Mouse (Mus musculus) heart, embryonic 13.5 days (tissue): ENCODE results near the gene Psmd13. TPM values are rescaled to one million over a fixed set of nuclear protein-coding genes. Genes with fewer than 3 reads are reported as not detected.
"Not testable (repeated sequence)": the region's sequence is repeated elsewhere in the genome, so short reads cannot be mapped to it uniquely, and the experiment has no call there.

Source experiments
- ATAC-seq: fragments of 200-750 bp; cut with Nextera tagmentation; 2 replicates; pipeline ENCODE4 v1.8.0; 2017; ENCODE audit warnings: moderate TSS enrichment; ENCODE audit not compliant: insufficient number of reproducible peaks, low FRiP score, low TSS enrichment; ENCODE audit errors: extremely low read depth
- H3K27ac ChIP-seq: fragments of 300-500 bp; sonication (generic); replicated peaks from 2 replicates; pipeline ENCODE4 v1.5.1; 2015; ENCODE audit warnings: moderate library complexity, mild to moderate bottlenecking, inconsistent platforms
- H3K27me3 ChIP-seq: fragments of 300-500 bp; sonication (generic); replicated peaks from 2 replicates; pipeline ENCODE4 v1.6.1; 2015; ENCODE audit warnings: mild to moderate bottlenecking, inconsistent platforms
- H3K36me3 ChIP-seq: fragments of 300-500 bp; sonication (generic); 2 replicates; pipeline ENCODE4 v1.6.1; 2015; ENCODE audit warnings: mild to moderate bottlenecking, inconsistent platforms
- H3K4me1 ChIP-seq: fragments of 300-500 bp; sonication (generic); 2 replicates; pipeline ENCODE4 v1.6.1; 2015; ENCODE audit warnings: inconsistent platforms
- H3K4me2 ChIP-seq: fragments of 300-500 bp; sonication (generic); 2 replicates; pipeline ENCODE4 v1.6.1; 2015; ENCODE audit warnings: inconsistent platforms, mild to moderate bottlenecking, moderate library complexity
- H3K4me3 ChIP-seq: fragments of 300-500 bp; sonication (generic); 2 replicates; pipeline ENCODE4 v1.5.1; 2015; ENCODE audit warnings: moderate library complexity, mild to moderate bottlenecking, inconsistent platforms
- H3K9ac ChIP-seq: fragments of 300-500 bp; sonication (generic); 2 replicates; pipeline ENCODE4 v1.6.1; 2015; ENCODE audit warnings: inconsistent platforms, mild to moderate bottlenecking, moderate library complexity
- H3K9me3 ChIP-seq: fragments of 300-500 bp; sonication (generic); 2 replicates; pipeline ENCODE4 v1.6.1; 2016; ENCODE audit warnings: inconsistent platforms
- WGBS: fragments of 180-500 bp; shearing (Covaris S2); methylation state at CpG from one replicate; pipeline ENCODE4 v1.1.7; 2015; ENCODE audit warnings: mixed read lengths; 5-methylcytosine and 5-hydroxymethylcytosine counted together
- polyA plus RNA-seq: library from polyadenylated mRNA; unstranded; fragments of >200 nt; fragmentation: Nextera tagmentation; extraction: Ambion mirVana; gene quantifications from 2 replicates; pipeline ENCODE4 v1.2.1, GENCODE M21; 2015

Gene Psmd13
- polyA plus RNA-seq, 1 experiment from 2014 or later = 164 TPM

DNA sequence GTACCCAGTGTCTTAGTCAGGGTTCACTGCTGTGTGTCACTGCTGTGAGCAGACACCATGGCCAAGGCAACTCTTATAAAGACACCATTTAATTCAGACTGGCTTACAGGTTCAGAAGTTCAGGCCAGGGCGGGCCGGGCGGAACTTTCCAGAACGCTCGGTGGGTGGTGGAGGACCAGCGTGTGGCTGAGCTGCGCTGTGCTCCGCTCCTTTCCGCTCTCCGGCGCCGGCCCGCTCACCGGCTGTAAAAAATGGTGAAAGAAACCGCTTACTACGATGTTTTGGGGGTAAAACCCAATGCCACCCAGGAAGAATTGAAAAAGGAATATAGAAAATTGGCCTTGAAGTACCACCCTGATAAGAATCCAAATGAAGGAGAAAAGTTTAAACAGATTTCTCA, 8.9 kb downstream of the Psmd13 start:
- H3K9me3 ChIP-seq, H3K9ac ChIP-seq, ATAC-seq, H3K27ac ChIP-seq, H3K4me3 ChIP-seq, H3K4me2 ChIP-seq, H3K4me1 ChIP-seq, H3K27me3 ChIP-seq: not testable (repeated sequence)
- H3K36me3 ChIP-seq = peaks cover 84% of the 10 kb centered on the region
- WGBS = 96% methylated on average over 16 of the region's 16 CpGs

DNA sequence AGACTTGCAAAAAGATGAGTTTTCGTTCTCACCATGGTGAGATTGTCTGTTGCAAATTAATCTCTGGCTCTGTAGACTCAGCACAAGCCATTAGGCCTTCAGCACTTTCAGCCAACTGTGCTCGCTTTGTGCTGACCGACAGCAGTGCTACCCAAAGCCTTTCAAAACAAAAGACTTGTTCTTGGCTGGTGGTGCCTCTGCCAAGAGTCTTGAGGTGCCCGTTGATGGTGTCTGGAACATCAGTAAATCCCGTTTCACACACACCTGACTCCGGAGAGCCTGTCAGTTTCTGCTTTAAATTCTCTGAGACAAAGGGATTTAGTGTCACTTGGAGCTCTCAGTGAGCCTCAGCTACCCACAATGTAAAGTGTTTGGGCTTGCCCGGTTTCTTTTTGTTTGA, 12.3 kb downstream of the Psmd13 start:
- Histone ChIP-seq H3K27ac (no peak overlapping the region), H3K4me3 (no peak overlapping the region), H3K9ac (no peak overlapping the region), H3K4me1 (no peaks in the 10 kb centered on the region), H3K9me3 (no peaks in the 10 kb centered on the region), H3K27me3 (no peaks in the 10 kb centered on the region), H3K4me2 (no peak overlapping the region), H3K36me3 (peaks cover 85% of the 10 kb centered on the region)
- WGBS = 91% methylated on average over 7 of the region's 7 CpGs
- ATAC-seq = no peak

DNA sequence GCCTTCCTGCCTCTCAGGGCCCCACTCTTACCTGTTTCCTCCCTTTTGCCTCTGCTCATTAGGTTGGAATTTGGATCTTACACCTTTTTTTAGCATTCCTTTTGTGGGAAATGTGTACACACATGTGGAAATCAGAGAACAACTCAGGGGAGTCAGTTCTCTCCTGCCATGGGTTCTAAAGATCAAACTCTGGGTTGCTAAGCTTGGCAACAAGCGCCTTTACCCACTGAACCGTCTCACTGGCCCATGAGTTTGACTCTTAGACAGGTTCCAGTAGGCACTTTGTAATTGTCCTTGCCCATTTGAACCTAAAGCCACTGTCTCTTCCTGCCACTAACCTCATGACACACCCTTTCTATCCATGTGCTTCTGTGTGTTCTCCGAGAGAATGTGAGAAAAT, 12.8 kb downstream of the Psmd13 start:
- no peak overlapping the region for H3K4me2 ChIP-seq
- H3K27ac ChIP-seq = no peak overlapping the region
- no peaks in the 10 kb centered on the region for H3K27me3 ChIP-seq
- H3K9ac ChIP-seq = no peak overlapping the region
- peaks cover 84% of the 10 kb centered on the region for H3K36me3 ChIP-seq
- ATAC-seq = no peak
- H3K9me3 ChIP-seq = no peaks in the 10 kb centered on the region
- WGBS = 89% methylated on average over 3 of the region's 3 CpGs
- H3K4me3 ChIP-seq = no peak overlapping the region
- peaks cover 3% of the 10 kb centered on the region for H3K4me1 ChIP-seq

DNA sequence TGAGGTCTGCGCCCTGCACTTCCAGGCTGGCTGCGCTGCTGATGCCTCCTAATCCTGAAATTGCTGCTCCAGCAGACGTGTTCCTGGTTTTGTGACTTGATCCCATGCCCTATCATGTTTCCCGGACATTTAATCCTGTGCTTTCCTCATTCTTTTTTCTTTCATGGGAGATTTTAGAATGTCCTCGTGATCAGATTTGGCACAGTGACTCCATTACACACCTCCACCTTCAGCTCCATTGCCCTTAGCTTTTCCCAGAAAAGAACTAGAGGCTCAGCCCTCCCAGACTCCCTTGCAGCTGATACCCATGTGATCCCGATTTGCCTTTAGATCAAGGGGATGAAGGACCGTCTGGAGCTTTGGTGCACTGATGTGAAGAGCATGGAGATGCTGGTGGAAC, 16.1 kb downstream of the Psmd13 start:
- Histone ChIP-seq H3K27me3 (no peaks in the 10 kb centered on the region), H3K9ac (no peak overlapping the region), H3K9me3 (no peaks in the 10 kb centered on the region), H3K4me2 (no peak overlapping the region), H3K4me1 (peaks cover 21% of the 10 kb centered on the region), H3K36me3 (peaks cover 62% of the 10 kb centered on the region), H3K27ac (no peak overlapping the region), H3K4me3 (no peak overlapping the region)
- WGBS = 85% methylated on average over 7 of the region's 7 CpGs
- ATAC-seq = no peak

DNA sequence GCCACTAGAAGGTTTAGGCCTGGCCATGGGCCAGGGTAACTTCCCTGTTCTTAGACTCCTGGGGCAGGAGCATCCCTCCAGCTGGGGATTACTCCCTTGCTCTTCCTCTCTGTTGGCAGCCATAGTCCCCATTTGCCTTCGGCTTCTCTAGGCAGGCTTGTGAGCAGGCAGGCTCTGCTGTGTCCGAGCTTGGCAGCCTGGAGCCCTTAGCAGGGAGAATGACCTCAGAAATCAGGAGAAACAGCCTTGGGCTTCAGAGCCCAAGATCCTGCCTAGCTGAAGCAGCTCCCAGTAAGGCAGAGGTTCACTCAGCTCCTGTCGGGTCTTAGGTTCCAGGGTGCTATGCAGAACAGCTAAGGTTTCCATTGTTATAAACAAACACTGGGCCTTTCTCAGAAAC, 17.4 kb downstream of the Psmd13 start:
- WGBS = 61% methylated on average over 3 of the region's 3 CpGs
- peak overlapping the region; percentile 42; the same call in 1 of the 2 replicates for H3K4me3 ChIP-seq
- no peaks in the 10 kb centered on the region for H3K9me3 ChIP-seq
- ATAC-seq = no peak
- H3K27ac ChIP-seq = peak overlapping the region; percentile 83; the same call in 1 of the 2 replicates
- peaks cover 2% of the 10 kb centered on the region; the same call in 1 of the 2 replicates for H3K27me3 ChIP-seq
- H3K9ac ChIP-seq = peak overlapping the region; percentile 79
- peaks cover 50% of the 10 kb centered on the region for H3K36me3 ChIP-seq
- H3K4me2 ChIP-seq = peak overlapping the region; percentile 59
- H3K4me1 ChIP-seq = peaks cover 21% of the 10 kb centered on the region

DNA sequence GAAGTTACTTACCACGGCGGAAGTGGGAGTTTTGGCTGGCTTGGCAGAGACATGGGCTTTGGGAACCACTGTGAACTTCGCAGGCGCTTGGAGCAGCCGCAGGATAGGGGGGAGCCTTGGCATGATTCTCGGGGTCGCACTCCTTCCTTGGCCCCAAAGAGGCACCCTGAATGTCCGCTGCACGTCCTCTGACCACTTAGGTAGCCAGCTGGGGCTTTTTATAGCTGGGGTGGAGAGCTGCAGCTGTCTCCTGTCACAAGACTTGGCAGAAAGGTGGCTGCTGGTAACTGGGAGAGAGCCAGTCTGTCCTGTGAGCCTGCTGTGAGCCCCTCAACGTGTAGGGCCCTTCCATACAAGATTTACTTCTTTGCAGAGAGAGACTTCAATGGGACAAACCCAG, 18.5 kb downstream of the Psmd13 start, which contains the start of gene Cox8b:
Gene Cox8b, minus strand, starts transcription at position 227 of the 400 bp plus-strand sequence.
- Histone ChIP-seq H3K4me3 (peak within 1 kb of the TSS; percentile 42), H3K9ac (peak within 1 kb of the TSS; percentile 79), H3K9me3 (no peaks in the 10 kb centered on the region), H3K27ac (peak within 1 kb of the TSS; percentile 83), H3K27me3 (peaks cover 6% of the 10 kb centered on the region; the same call in 1 of the 2 replicates), H3K4me1 (peaks cover 21% of the 10 kb centered on the region), H3K4me2 (peak within 1 kb of the TSS; percentile 59), H3K36me3 (peaks cover 40% of the 10 kb centered on the region)
- no peak for ATAC-seq
- WGBS = 42% methylated on average over 10 of the region's 10 CpGs

DNA sequence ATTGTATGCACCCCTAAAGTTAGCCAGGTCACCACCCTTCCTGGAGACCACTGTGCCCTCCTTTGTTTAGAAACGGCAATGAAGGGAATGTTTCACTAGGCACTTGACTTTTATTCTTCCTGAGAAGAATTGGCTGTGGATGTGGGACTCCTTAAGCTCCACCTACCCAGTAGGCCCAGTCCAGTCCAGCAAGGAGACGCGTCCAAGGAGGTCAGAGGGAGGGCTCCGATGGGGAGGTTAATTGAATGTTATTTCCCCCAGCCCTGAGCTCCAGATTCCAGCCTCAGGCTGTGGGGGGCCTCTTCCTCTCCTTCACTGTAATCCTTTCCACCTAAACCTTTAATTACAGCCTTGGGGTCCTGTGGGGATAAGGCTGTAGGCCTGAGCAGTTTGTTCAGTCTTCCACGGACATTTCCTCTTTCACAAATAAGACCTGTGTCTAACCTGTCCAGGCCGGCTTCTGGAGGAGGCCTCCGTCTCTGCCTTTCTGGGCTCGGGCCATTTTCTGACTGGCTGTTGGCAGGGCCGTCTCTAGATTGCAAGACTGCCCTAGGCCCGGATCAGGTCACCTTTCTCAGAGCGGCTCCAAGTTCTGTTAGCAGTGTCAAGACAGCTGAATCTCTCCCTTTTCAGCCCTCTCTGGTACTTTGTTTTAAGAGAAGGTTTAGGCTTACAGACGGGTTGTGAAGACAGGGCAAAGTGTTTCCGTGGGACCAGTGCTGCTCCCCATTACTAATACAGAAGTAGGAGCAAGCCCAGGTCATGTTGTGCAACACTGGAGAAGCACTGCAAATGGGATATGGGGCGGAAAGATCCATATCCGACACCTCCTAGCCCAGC, 20.5 kb downstream of the Psmd13 start:
- H3K4me1 ChIP-seq = peaks cover 21% of the 10 kb centered on the region
- no peak overlapping the region; the same call in 1 of the 2 replicates for H3K9ac ChIP-seq
- ATAC-seq = no peak

DNA sequence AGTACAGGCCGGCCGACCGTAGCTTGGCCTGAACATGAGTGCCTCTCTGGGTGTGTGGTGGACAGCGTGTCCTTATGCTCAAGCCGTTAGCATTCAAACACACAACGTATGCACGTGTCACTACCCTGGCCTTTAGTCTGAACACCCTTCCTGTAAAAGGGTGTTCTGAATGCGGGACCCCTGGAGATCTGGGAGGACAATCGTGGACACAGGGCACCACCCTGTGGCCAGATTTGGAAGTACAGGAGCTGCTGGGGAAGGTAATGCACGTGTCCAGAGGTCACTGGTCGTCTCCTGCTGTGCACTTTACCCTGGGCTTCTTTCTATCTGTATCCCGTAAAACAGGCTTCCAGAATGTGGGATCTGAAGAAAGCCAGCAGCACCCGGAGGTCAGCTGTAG, 21.4 kb downstream of the Psmd13 start:
- Histone ChIP-seq H3K4me2 (no peak overlapping the region), H3K36me3 (peaks cover 13% of the 10 kb centered on the region), H3K4me1 (peaks cover 21% of the 10 kb centered on the region), H3K4me3 (no peak overlapping the region), H3K27ac (no peak overlapping the region), H3K9ac (no peak overlapping the region), H3K27me3 (peaks cover 10% of the 10 kb centered on the region; the same call in 1 of the 2 replicates), H3K9me3 (no peaks in the 10 kb centered on the region)
- 28% methylated on average over 13 of the region's 13 CpGs for WGBS
- no peak for ATAC-seq

More for the DNA sequence above, 20.5 kb downstream of the Psmd13 start:
- Histone ChIP-seq H3K27me3 (peaks cover 10% of the 10 kb centered on the region; the same call in 1 of the 2 replicates), H3K27ac (no peak overlapping the region), H3K36me3 (peaks cover 22% of the 10 kb centered on the region), H3K4me2 (no peak overlapping the region), H3K4me3 (no peak overlapping the region), H3K9me3 (no peaks in the 10 kb centered on the region)
- WGBS = 81% methylated on average over 15 of the region's 15 CpGs

DNA sequence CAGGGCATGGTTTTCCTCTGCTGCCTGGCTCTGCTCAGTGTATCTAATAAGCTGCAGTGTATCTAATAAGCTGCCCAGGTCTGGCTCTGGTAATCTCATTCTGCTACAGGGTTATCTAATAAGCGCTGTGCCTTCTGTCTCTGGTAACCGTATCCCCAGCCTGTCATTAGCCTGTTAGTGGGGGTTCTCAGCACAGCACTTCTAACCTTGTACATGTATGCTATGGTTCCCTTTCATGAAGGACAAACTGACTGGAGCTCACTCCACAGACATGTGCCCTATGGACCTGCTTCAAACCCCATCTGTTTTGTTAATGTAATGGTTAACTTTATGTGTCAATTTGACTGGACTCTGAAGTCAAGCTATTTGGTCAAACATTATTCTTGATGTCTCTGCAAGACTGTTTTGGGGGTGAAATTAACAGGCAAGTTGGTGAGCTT, 23.9 kb downstream of the Psmd13 start:
- no peaks in the 10 kb centered on the region for H3K36me3 ChIP-seq
- H3K27me3 ChIP-seq = peaks cover 15% of the 10 kb centered on the region; the same call in 1 of the 2 replicates
- no peak overlapping the region for H3K4me3 ChIP-seq
- WGBS = 32% methylated on average over 2 of the region's 2 CpGs
- H3K4me1 ChIP-seq = peaks cover 11% of the 10 kb centered on the region
- H3K9me3 ChIP-seq = no peaks in the 10 kb centered on the region
- ATAC-seq = no peak
- no peak overlapping the region for H3K9ac ChIP-seq
- no peak overlapping the region for H3K4me2 ChIP-seq
- no peak overlapping the region for H3K27ac ChIP-seq

DNA sequence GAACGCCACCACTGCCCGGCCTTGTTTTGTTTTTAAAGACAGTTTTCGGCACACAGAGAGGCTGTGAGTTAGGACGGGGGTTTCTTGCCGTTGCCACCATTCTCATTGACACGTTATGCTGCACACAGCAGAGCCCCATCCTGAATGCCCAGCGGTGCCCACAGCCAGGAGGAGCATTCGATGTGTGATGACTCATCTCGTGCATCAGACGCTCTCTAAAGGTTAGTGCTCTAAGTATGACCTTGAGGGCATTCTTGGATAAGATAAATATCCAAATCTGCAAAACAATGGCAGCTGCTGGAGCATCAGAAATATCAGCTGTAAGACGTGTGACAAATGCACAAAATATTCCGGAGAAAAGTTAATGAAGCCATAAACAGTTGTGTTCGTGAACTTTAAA, 25.4 kb downstream of the Psmd13 start:
- Histone ChIP-seq H3K9ac (no peak overlapping the region; the same call in 1 of the 2 replicates), H3K4me1 (peaks cover 4% of the 10 kb centered on the region; the same call in 1 of the 2 replicates), H3K27ac (no peak overlapping the region), H3K4me3 (no peak overlapping the region), H3K36me3 (no peaks in the 10 kb centered on the region), H3K27me3 (peaks cover 18% of the 10 kb centered on the region), H3K4me2 (no peak overlapping the region), H3K9me3 (no peaks in the 10 kb centered on the region)
- no peak for ATAC-seq
- WGBS = 73% methylated on average over 13 of the region's 13 CpGs

DNA sequence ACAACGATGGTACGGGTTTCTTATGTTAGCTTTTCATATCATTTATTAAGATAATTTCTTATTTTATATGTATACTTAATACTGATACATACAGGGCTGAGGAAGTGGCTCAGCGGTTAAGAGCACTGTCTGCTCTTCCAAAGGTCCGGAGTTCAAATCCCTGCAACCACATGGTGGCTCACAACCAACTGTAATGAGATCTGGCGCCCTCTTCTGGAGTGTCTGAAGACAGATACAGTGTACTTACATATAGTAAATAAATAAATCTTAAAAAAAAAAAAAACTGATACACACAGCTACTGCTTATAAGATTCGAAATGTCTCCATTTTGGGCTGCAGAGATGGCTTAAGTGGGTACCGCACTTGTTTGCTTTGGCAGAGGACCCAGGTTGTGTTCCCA, 25.9 kb downstream of the Psmd13 start:
- Histone ChIP-seq H3K36me3 (no peaks in the 10 kb centered on the region), H3K4me2 (no peak overlapping the region), H3K27me3 (peaks cover 23% of the 10 kb centered on the region), H3K4me1 (peaks cover 4% of the 10 kb centered on the region; the same call in 1 of the 2 replicates), H3K27ac (no peak overlapping the region), H3K9me3 (no peaks in the 10 kb centered on the region), H3K4me3 (no peak overlapping the region), H3K9ac (no peak overlapping the region)
- WGBS = 72% methylated on average over 7 of the region's 7 CpGs
- no peak for ATAC-seq
